Mouse (Mus musculus) C2C12 (cell line): ENCODE data around the gene Tmem262. TPM values are rescaled to one million over a fixed set of nuclear protein-coding genes. Genes with fewer than 3 reads are reported as not detected.
A peak's percentile ranks its signal among the peaks of the same experiment; 100 is the strongest.

Experiments used
- H3K27me3 ChIP-seq: one replicate; pipeline ENCODE4 v1.6.1; 2011; ENCODE audit not compliant: control insufficient read depth, insufficient read depth, insufficient read length
- H3K36me3 ChIP-seq: one replicate; pipeline ENCODE4 v1.6.1; 2011; ENCODE audit not compliant: control insufficient read depth, insufficient read depth
- H3K4me3 ChIP-seq: one replicate; pipeline ENCODE4 v1.5.1; 2011; ENCODE audit warnings: mild to moderate bottlenecking, control low read depth; ENCODE audit not compliant: poor library complexity, insufficient read depth, severe bottlenecking
- H3K79me2 ChIP-seq: one replicate; pipeline ENCODE4 v1.6.1; 2011; ENCODE audit not compliant: control insufficient read depth, insufficient read depth
- H3K79me3 ChIP-seq: one replicate; pipeline ENCODE4 v1.6.1; 2011; ENCODE audit warnings: low read depth, control low read depth
- H3ac ChIP-seq: one replicate; pipeline ENCODE3; 2011; ENCODE audit warnings: low read depth; ENCODE audit not compliant: control insufficient read depth, insufficient read length
- CEBPB ChIP-seq: IDR thresholded peaks from one replicate; pipeline ENCODE4 v1.6.1; 2011; ENCODE audit warnings: low read depth, mild to moderate bottlenecking, control low read depth, moderate library complexity
- CTCF ChIP-seq: IDR thresholded peaks from one replicate; pipeline ENCODE4 v1.5.1; 2011; ENCODE audit not compliant: control insufficient read depth, insufficient read depth, insufficient read length
- FOSL1 ChIP-seq: IDR thresholded peaks from one replicate; pipeline ENCODE4 v1.8.0; 2011; ENCODE audit warnings: mild to moderate bottlenecking, low read length; ENCODE audit not compliant: poor library complexity, insufficient read depth, severe bottlenecking
- MAX ChIP-seq: IDR thresholded peaks from one replicate; pipeline ENCODE4 v1.6.1; 2011; ENCODE audit warnings: mild to moderate bottlenecking, control low read depth
- MYOD1 ChIP-seq: IDR thresholded peaks from one replicate; pipeline ENCODE4 v1.6.1; 2011; ENCODE audit warnings: low read depth; ENCODE audit not compliant: control insufficient read depth, insufficient read length
- MYOG ChIP-seq: IDR thresholded peaks from one replicate; pipeline ENCODE4 v1.6.1; 2011; ENCODE audit not compliant: control insufficient read depth, insufficient read length; ENCODE audit errors: extremely low read depth
- USF1 ChIP-seq: IDR thresholded peaks from one replicate; pipeline ENCODE4 v1.6.1; 2011; ENCODE audit warnings: low read depth, mild to moderate bottlenecking, control low read depth, moderate library complexity
- polyA plus RNA-seq: library from polyadenylated mRNA; unstranded; fragments of >200 nt; fragmentation: generic; extraction: Trizol; gene quantifications from one replicate; pipeline ENCODE4 v1.2.1, GENCODE M21; 2012; ENCODE audit warnings: missing spikeins

Tmem262 gene
- polyA plus RNA-seq, 1 experiment = not detected

- Histone ChIP-seq H3K79me2 (peaks cover 68% of the 10 kb centered on the region), H3K79me3 (peaks cover 46% of the 10 kb centered on the region), H3K36me3 (peaks cover 38% of the 10 kb centered on the region)
These were observed 22.3 kb upstream of the Tmem262 start, which contains the start of the genes Mrpl49 and Fau for GRCm38 (mm10) chr19:6057313-6058096. Gene Mrpl49 (minus strand): TSS chr19:6057785. Gene Fau (plus strand): TSS chr19:6057844.

GRCm38 (mm10) chr19:6058513-6058912 is 21.3 kb upstream of the Tmem262 start:
- peaks cover 50% of the 10 kb centered on the region for H3K79me3 ChIP-seq
- H3K36me3 ChIP-seq = peaks cover 28% of the 10 kb centered on the region
- peak overlapping the region; percentile 69 for H3ac ChIP-seq
- TF ChIP-seq MYOG (no peak), CEBPB (peak; percentile 58)
- peaks cover 76% of the 10 kb centered on the region for H3K79me2 ChIP-seq
- H3K4me3 ChIP-seq = peak overlapping the region; percentile 98
- no peaks in the 10 kb centered on the region for H3K27me3 ChIP-seq

More at GRCm38 (mm10) chr19:6057313-6058096, 22.3 kb upstream of the Tmem262 start, which contains the start of the genes Mrpl49 and Fau:
- no peaks in the 10 kb centered on the region for H3K27me3 ChIP-seq
- H3K4me3 ChIP-seq = peak within 1 kb of the TSS; percentile 98
- TF ChIP-seq MYOG = no peak
- TF ChIP-seq MAX = peak; percentile 53
- peak within 1 kb of the TSS; percentile 78 for H3ac ChIP-seq

DNA sequence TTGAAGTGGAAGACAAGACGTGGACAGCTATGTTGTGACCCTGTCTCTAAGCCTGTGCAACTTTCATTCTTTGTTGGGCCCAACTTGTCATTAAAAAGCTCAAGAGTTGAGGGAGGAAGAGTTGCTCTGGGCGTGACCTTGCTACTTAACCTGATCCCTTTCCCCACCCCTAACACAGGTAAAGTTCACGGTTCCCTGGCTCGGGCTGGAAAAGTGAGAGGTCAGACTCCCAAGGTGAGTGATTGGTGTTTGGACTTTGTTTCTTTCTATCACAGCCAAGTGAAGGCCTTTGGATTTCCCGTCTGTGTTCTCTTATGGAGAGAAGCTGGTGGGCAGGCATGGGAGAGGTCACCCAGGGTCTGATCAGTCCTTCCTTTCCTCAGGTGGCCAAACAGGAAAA is 20.9 kb upstream of the Tmem262 start:
- H3K27me3 ChIP-seq = no peaks in the 10 kb centered on the region
- peaks cover 76% of the 10 kb centered on the region for H3K79me2 ChIP-seq
- H3K79me3 ChIP-seq = peaks cover 50% of the 10 kb centered on the region
- H3K4me3 ChIP-seq = peak overlapping the region; percentile 98
- TF ChIP-seq CTCF (no peak), MAX (no peak)
- H3ac ChIP-seq = peak overlapping the region; percentile 62
- H3K36me3 ChIP-seq = peaks cover 23% of the 10 kb centered on the region

DNA sequence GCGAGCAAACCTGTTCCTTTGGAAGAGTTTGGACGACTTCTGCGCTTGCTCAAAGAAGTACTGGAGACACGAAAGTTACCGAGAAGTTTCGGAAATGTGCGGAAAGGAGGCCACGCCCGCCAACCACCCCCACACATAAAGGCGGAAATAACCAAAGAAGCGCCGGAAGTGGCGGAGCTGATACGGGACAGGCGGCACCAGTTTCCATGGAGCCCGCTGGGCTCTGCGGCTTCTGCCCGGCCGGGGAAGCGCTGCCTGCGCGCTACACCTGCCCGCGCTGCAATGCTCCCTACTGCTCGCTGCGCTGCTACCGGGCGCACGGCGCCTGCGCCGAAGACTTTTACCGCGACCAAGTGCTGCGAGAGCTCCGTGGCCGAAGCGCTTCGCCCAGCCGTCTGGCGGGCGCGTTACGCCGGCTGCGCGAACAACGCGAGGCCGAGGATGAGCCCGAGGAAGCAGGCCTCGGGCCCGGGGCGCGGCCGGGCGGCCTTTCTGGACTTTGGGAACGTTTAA is 18.8 kb upstream of the Tmem262 start, which contains the start of gene Znhit2:
Gene Znhit2, plus strand, starts transcription at position 172 of the 513 bp plus-strand sequence.
- Histone ChIP-seq H3K27me3 (no peaks in the 10 kb centered on the region), H3ac (peak within 1 kb of the TSS; percentile 93), H3K36me3 (peaks cover 10% of the 10 kb centered on the region), H3K79me2 (peaks cover 56% of the 10 kb centered on the region), H3K79me3 (peaks cover 43% of the 10 kb centered on the region), H3K4me3 (peak within 1 kb of the TSS; percentile 95)
- no peak for TF ChIP-seq CEBPB
- no peak for TF ChIP-seq CTCF
- TF ChIP-seq FOSL1 = no peak
- TF ChIP-seq MAX = no peak
- TF ChIP-seq USF1 = no peak
- TF ChIP-seq MYOD1 = no peak
- no peak for TF ChIP-seq MYOG

GRCm38 (mm10) chr19:6061641-6062302 is 18.1 kb upstream of the Tmem262 start:
- peaks cover 37% of the 10 kb centered on the region for H3K79me3 ChIP-seq
- H3K79me2 ChIP-seq = peaks cover 49% of the 10 kb centered on the region
- peaks cover 10% of the 10 kb centered on the region for H3K36me3 ChIP-seq
- peak overlapping the region; percentile 95 for H3K4me3 ChIP-seq
- H3ac ChIP-seq = peak overlapping the region; percentile 93
- no peaks in the 10 kb centered on the region for H3K27me3 ChIP-seq
- TF ChIP-seq MAX (no peak), MYOG (no peak), CTCF (no peak), FOSL1 (no peak), CEBPB (no peak), USF1 (no peak), MYOD1 (no peak)

- peak overlapping the region; percentile 93 for H3ac ChIP-seq
- H3K27me3 ChIP-seq = no peaks in the 10 kb centered on the region
- peaks cover 43% of the 10 kb centered on the region for H3K79me2 ChIP-seq
- H3K79me3 ChIP-seq = peaks cover 30% of the 10 kb centered on the region
- peaks cover 10% of the 10 kb centered on the region for H3K36me3 ChIP-seq
- H3K4me3 ChIP-seq = peak overlapping the region; percentile 95
- TF ChIP-seq CEBPB (no peak), CTCF (no peak), MYOD1 (no peak), MAX (no peak), MYOG (no peak), USF1 (no peak), FOSL1 (no peak)
These were observed 17.4 kb upstream of the Tmem262 start for GRCm38 (mm10) chr19:6062418-6062817.
